Mouse (Mus musculus): ENCODE measurements around the gene 3830417A13Rik. TPM values are rescaled to one million over a fixed set of nuclear protein-coding genes. Genes with fewer than 3 reads are reported as not detected.

The 3830417A13Rik gene
- total RNA-seq (2021), result not detected
- long read RNA-seq, experiment 1, result 0 reads
- long read RNA-seq, experiment 2, result 0 reads

DNA sequence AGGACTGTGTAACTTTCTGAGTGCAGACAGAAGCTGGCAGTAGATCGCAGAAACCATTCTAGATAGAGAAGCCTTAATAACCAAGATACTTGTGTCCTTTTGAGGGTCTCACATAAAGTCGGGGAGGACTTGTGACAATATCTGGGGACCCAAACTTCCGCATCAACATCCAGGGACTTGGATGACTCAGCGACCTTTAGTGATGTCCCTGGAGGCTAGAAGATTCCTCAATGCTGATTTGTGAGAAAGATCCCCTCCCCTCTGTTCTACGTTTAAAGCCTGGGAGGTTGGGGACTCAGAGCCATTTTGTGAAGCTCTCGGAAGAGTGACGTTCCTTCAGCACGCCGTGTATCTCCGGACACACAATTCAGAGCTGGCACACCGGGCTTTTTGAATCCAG lies at the start of gene 3830417A13Rik:
TSS of gene 3830417A13Rik (plus strand) at position 301 of the 400 bp plus-strand sequence.
- no peak for DNase-seq

DNA sequence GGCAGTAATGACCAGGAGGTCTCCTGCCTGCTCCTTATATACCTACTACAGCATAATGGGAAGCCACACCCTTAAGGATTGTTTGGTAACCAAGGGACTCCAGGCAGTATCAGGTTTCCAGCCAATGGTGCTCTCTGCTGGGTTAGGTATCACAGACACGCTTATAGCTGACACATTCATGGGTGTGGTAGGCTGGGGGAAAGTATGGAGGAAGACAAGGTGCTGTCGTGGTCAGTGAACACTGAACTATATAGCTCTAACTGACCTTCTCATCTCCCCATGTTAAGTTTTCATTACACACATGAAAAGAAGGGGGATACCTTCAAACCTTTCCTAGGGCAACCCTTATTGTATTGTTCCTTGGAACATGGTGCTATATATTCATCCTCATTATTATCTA lies 21.2 kb upstream of the 3830417A13Rik start, which contains the start of gene Gm6760:
TSS of gene Gm6760 (minus strand) at position 101 of the 400 bp plus-strand sequence.
- no peak for DNase-seq

DNA sequence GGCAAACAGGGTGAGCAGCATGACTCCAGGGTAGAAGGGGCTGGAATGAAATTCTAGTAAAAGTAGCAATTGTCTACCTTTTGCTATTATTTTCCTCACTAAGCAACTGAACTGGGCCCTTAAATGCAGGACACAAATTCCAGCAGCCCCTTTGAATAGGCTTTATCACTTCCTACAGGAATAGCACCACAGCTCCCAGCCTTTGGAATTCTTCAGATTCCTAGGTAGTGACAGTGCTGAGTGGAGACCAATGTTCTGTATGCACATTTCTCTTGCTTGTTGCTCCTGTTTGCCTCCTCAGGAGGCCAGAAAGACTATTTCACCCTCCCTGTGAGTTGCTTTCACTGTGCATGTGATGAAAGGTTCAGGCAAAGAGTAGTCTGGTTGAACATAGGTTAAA lies 7.9 kb downstream of the 3830417A13Rik start:
- no peak for DNase-seq

Other genes starting within 250 kb of the 3830417A13Rik start
- not detected for gene Gm6760, start 21.4 kb upstream of the 3830417A13Rik start, total RNA-seq (2021)
- under 1 TPM; 0.55 to 0.59 TPM for gene Slitrk4, start 103.4 kb downstream of the 3830417A13Rik start, total RNA-seq (2021)